Comparison of ENCODE assay signal across 9 mouse cellular contexts in the genomic region with DNA sequence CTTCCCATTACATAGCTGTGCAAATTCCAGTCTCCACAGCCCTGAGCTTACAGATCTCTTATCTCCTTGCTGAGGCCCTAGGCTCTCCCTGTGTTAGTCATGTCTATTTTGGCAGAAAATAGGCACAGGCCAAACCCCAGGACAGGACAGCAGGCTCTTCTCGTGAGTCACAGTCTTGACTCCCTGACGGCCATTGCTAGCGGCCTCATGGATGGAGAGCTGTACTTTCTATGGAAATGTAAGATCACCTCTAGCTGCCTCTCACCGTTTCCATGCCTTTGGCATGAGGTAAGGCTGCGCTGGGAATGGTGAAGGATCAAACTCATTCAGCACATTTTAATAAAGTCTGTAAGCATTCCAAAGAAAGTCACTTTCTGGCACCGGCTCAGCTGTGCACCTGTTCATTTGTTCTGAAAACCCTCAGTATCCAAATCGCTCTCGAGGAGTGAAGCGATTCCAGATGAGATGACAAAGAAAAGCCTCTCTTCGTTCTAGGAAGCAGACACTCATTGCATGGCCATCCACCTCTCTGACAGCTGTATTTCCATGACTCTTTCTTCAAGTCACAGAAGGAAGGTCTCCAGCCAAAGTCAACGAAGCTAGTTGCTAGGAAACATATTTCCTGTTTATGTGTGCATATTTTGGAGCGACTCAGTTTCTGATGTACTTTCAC.
DNase-seq lines count a peak whose midpoint lies in the region; ATAC-seq and TF ChIP-seq lines count a peak whose summit lies in the region.
"Had no signal": no experiment of that assay in that cellular context is flagged by ENCODE, and none has a peak within 500 bp of the region (broad histone marks: within the 10 kb centered on the region; RNA-seq: fewer than 3 reads in every experiment).

No protein-coding gene starts in this region.

- no peaks in the 10 kb centered on the region for H3K4me1 ChIP-seq in forebrain, postnatal 0 days (ENCODE audit: insufficient read depth)
- peaks cover 6% of the 10 kb centered on the region for H3K4me1 ChIP-seq in forebrain, embryonic 16.5 days (replicated peaks; ENCODE audit: control insufficient read depth, insufficient read depth, low read length)
- peaks cover 12% of the 10 kb centered on the region for H3K4me1 ChIP-seq in intestine, embryonic 15.5 days (replicated peaks)

- H3K4me2 ChIP-seq in forebrain, postnatal 0 days (ENCODE audit: low read depth), result no peak overlapping the region
- no peak overlapping the region for H3K4me2 ChIP-seq in forebrain, embryonic 16.5 days (ENCODE audit: low read length)
- no peak overlapping the region for H3K4me2 ChIP-seq in intestine, embryonic 15.5 days (replicated peaks)

- POLR2A ChIA-PET in Patski (lab: Charles Lee), result no interaction called here

- H3K9ac ChIP-seq in forebrain, postnatal 0 days, result no peak overlapping the region
- no peak overlapping the region for H3K9ac ChIP-seq in forebrain, embryonic 16.5 days (replicated peaks; ENCODE audit: low read depth, low read length)
- no peak overlapping the region for H3K9ac ChIP-seq in intestine, embryonic 15.5 days

- H3K4me3 ChIP-seq in forebrain, postnatal 0 days (ENCODE audit: low read depth, low read length), result no peak overlapping the region
- no peak overlapping the region for H3K4me3 ChIP-seq in forebrain, embryonic 16.5 days (replicated peaks; ENCODE audit: low read length)
- H3K4me3 ChIP-seq in intestine, embryonic 15.5 days (replicated peaks), result no peak overlapping the region

- peak; percentile 38 for DNase-seq in forebrain, postnatal 0 days
- DNase-seq in Patski (ENCODE audit: low read depth, low spot score), result no peak
- peak; percentile 42 for DNase-seq in lung, postnatal 14 days
- no peak for DNase-seq in layer of hippocampus, postnatal 36 days
- DNase-seq in natural killer cell, adult 2 months (ENCODE audit: low spot score in 2 of 2), result no peak

- in situ Hi-C loops in Patski (cut with MboI; ENCODE audit: low pct_unique_long_range_greater_than_20kb), result no loop called here

- no peaks in the 10 kb centered on the region for H3K27me3 ChIP-seq in forebrain, postnatal 0 days (ENCODE audit: insufficient read depth, low read length)
- no peaks in the 10 kb centered on the region for H3K27me3 ChIP-seq in forebrain, embryonic 16.5 days (replicated peaks; ENCODE audit: control insufficient read depth, insufficient read depth, low read length)
- no peaks in the 10 kb centered on the region for H3K27me3 ChIP-seq in Patski
- H3K27me3 ChIP-seq in intestine, embryonic 15.5 days (replicated peaks), result no peaks in the 10 kb centered on the region

- 52% methylated on average over 12 of the region's 12 CpGs for WGBS in forebrain, postnatal 0 days
- WGBS in forebrain, embryonic 16.5 days, result 63% methylated on average over 12 of the region's 12 CpGs
- WGBS in intestine, embryonic 15.5 days, result 55% methylated on average over 12 of the region's 12 CpGs

- H3K27ac ChIP-seq in forebrain, postnatal 0 days (ENCODE audit: low read depth, low read length), result no peak overlapping the region
- no peak overlapping the region for H3K27ac ChIP-seq in forebrain, embryonic 16.5 days (ENCODE audit: low read length)
- H3K27ac ChIP-seq in intestine, embryonic 15.5 days, result no peak overlapping the region

- H3K36me3 ChIP-seq in forebrain, postnatal 0 days (ENCODE audit: insufficient read depth), result no peaks in the 10 kb centered on the region
- no peaks in the 10 kb centered on the region for H3K36me3 ChIP-seq in forebrain, embryonic 16.5 days (ENCODE audit: control insufficient read depth, insufficient read depth)
- H3K36me3 ChIP-seq in intestine, embryonic 15.5 days, result 0 out of 2 replicates have a peak, but pooled peaks cover 5% of the 10 kb centered on the region

- peak; percentile 36 for ATAC-seq in forebrain, postnatal 0 days
- no peak for ATAC-seq in forebrain, embryonic 16.5 days
- peak; percentile 87 for ATAC-seq in Patski
- 0 out of 2 replicates have a peak, but pooled peaks have one; percentile 28 for ATAC-seq in erythroblast, adult 5-6 weeks (replicated peaks; ENCODE audit: low FRiP score, poor library complexity, severe bottlenecking)
- peak; percentile 48 for ATAC-seq in intestine, embryonic 15.5 days

- CTCF ChIA-PET in Patski (lab: Charles Lee), result interaction anchor here (0.8 to 2.3 kb wide), 5 partner anchors 11 to 32 kb away, joined by 3 to 6 read pairs (median 3); no protein-coding TSS in a partner anchor

- H3K9me3 ChIP-seq in forebrain, postnatal 0 days (ENCODE audit: low read length), result no peaks in the 10 kb centered on the region
- H3K9me3 ChIP-seq in forebrain, embryonic 16.5 days (ENCODE audit: control insufficient read depth, low read length), result no peaks in the 10 kb centered on the region
- H3K9me3 ChIP-seq in intestine, embryonic 15.5 days, result no peaks in the 10 kb centered on the region
- H3K9me3 ChIP-seq: G1E had no signal

- no peak for TF ChIP-seq CTCF in forebrain, postnatal 0 days (IDR thresholded peaks at IDR 0.05; ENCODE audit: low read depth)
- TF ChIP-seq CTCF in Patski (IDR thresholded peaks at IDR 0.05), result no peak

Comparison
In these comparisons a context has a peak if more than half of its experiments do, and no peak if none do; other contexts are left out.
1. DNase-seq: peak in forebrain, postnatal 0 days (single experiment) and lung, postnatal 14 days (single experiment); none in Patski (single experiment), layer of hippocampus, postnatal 36 days (0 of 2) and natural killer cell, adult 2 months (0 of 2).